Mouse (Mus musculus): ENCODE data around the gene Rnf152. TPM values are rescaled to one million over a fixed set of nuclear protein-coding genes. Genes with fewer than 3 reads are reported as not detected.

The Rnf152 gene
- 0.05 TPM in 1 of 2 replicates, not detected in the other for polyA plus RNA-seq (2012)

GRCm38 (mm10) chr1:105356291-105357011 lies at the start of gene Rnf152:
Gene Rnf152 (minus strand): TSS chr1:105356710.

